Mouse (Mus musculus): Measurements from ENCODE around the gene Ly6g6f.

Gene Ly6g6f

DNA sequence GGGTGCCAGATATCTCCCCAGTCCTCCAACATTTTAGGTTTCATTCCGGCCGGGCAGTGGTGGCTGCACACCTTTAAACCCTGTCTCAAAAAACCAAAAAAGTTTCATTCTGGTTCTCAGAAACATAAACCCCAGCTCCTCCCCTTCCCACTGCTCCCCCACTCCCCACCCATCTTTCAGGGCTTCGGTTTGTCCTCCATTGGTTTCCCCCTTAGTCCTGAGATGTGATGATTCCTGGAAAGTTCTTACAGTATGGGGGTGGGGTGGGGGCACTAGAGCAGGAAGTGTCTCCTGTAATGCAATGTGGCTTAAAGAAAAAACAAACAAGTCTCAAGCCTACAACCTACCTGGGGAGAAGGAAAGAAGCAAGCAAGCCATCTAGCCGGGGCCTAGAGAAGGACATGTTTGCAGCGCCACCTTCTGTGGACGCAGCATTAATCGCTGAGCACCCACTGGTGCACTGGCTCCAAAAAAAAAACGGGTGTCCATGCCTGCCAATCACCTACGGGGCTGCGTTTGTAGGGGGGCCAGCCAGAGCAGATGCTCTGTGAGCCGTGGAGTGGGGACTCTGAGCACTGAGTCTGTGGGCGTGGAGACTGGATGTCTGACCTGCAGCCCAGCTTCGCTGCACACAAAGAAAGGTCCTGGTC is 20.5 kb upstream of the Ly6g6f start:
- peak; percentile 27 to 41 for DNase-seq

- DNase-seq = no peak
Measured at GRCm38 (mm10) chr17:35104754-35105153, 19.3 kb upstream of the Ly6g6f start.

- DNase-seq = no peak
Measured at GRCm38 (mm10) chr17:35104079-35104478, 18.7 kb upstream of the Ly6g6f start.

GRCm38 (mm10) chr17:35103221-35103690 is 17.8 kb upstream of the Ly6g6f start:
- DNase-seq = no peak

DNA sequence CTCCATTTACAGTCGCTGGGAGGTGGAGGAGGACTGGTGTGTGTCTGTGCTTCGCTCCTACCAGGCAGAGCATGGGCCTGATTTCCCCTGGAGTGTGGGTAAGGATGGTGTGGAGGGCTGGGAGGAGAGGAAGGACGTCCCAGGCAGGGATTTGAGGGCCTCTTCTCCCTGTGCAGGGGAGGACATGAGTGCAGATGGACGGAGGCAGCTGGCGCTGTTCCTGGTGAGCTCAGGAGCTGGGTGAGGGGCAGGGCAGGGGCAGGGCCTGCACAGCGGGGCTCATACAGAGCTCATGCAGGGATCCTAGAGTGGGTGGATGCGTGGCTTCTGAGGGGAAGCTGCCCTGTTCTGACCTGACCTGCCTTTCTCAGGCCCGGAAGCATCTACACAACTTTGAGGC is 16.9 kb upstream of the Ly6g6f start:
- no peak for DNase-seq

DNA sequence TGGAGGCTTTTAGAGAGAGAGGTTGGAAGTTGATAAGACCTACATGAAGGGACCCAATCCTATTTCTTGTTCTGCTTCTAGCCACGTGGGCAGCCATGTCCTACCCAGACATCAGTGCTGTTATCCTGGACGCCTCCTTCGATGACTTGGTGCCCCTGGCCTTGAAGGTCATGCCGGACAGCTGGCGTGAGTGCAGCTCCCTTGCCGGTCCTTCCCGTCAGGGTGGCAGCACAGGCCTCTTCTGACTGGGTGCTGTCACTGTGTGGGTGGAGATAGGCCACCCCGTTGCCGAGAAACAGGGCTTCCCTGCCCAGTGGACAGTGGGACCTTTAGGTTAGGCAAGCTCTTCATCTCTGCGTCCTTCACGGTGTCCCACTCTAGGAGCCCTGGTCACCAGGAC is 15.8 kb upstream of the Ly6g6f start:
- no peak for DNase-seq

DNA sequence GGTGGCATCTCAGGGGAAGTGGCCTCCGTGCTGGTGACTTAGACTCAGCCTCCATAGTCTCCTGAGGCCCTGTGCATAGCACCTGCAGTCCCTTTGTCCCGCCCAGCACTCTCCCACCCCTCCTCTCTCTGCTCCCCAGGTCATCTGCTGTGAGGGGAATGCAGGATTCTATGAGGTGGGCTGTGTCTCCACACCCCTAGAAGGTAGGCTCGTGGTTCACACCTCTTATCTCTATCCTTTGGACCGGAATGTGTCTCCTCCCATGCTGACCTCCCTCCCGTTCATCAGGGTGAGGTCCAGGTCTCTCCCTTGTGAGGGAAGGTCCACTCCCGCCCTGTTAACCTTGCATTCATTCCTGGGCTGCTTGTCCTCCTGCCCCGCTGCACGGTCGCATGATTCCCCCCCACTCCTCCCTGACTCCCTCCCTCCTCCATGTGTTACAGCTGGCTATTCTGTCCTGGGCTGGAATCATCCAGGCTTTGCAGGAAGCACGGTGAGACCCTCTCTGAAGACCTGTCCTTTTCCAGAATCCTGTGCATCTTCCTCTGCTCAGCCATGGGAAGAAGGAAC is 14.9 kb upstream of the Ly6g6f start:
- DNase-seq = no peak

DNA sequence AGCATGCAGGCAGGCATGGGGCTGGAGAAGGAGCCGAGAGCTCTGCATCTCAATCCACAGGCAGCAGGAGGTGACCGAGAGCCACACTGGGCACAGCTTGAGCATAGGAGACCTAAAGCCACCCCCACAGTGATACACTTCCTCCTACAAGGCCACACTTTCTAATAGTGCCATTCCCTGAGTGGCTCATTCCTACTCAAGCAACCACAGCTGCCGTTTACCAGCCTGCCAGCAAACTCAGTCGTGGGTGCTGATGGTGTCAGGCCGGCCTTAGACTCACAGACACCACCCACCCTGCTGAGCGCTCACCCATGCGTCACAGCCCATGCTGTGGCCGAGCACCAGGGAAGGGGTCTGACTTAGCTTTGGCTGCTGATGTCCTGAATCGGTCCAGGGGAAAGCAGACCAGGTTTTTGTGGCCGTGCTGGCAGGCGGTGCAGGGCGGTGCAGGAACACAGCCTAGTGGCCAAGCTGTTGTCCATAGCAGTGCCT is 11.8 kb upstream of the Ly6g6f start:
- DNase-seq = no peak

DNA sequence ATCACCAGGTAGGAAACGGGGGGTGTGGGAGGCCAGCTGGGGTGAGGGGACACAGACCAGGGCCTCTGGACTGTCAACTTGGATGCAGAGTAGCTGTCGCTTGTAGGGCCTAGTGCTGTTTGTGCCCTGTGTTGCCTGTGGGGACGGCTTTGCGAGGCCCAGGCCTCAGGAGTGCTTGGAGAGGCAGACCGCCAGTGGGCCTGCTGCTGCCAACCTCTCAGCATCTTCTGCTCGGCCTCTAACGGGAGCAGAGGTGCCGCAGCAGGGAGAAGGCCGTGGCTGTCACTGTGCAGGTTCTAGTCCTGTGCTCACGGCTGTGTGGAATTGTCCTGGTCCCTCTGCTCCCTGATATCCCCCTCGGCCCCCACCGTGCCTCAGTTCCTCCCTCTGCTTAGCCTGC is 11.2 kb upstream of the Ly6g6f start:
- no peak for DNase-seq

DNA sequence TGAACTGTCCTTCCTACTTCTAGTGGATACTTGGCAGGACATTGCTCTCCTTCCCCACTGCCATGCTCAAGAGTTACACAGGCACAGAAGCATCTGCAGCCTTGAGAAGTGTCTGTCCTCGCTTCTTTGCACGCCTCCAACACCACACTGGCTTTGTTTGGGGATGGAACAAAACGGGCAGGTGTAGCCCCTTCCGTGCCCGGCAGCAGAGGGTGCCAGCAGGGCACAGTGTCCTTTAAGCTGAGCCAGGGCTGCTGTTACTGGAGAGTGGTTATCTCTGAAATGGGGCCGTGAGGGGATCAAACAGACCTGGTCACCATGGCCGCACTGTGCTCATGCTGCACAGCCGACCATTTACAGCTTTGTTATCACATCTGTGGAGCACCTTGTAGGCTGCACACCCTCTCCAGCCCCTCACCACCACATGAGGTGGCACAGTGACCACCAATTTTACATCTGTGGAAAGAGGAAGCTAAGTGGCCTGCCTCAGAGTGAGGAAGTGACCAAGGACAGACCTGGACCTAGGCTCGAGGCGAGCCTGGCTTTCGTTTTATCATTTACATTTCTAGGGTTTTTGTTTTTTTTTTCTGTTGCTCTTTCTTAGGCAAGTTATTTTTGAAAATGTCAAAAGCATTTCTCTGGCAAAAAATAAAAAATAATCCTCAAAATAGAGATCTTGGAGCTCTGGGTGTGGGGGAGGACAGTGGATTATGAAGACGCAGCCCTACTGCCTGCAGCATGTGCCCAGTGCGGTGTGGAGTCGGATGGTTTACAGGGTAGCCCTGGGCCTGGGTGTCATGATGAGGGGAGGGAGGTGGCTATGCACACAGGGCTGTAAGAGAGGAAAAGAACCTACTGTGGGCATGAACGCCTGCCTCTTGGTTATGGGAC is 9.3 kb upstream of the Ly6g6f start:
- no peak for DNase-seq

GRCm38 (mm10) chr17:35092403-35093198 is 7.2 kb upstream of the Ly6g6f start:
- DNase-seq = peak; percentile 33 to 55

GRCm38 (mm10) chr17:35090166-35090932 is 4.9 kb upstream of the Ly6g6f start:
- DNase-seq = peak in 1 of 2 experiments; percentile 6

- peak; percentile 93 to 96 for DNase-seq
Measured at GRCm38 (mm10) chr17:35088825-35089644, 3.6 kb upstream of the Ly6g6f start, which contains the start of gene Abhd16a. Gene Abhd16a (plus strand): TSS chr17:35089263.

- DNase-seq = peak in 1 of 2 experiments; percentile 4
Measured at GRCm38 (mm10) chr17:35088151-35088550, 2.7 kb upstream of the Ly6g6f start.

GRCm38 (mm10) chr17:35083929-35084497 is 1.4 kb downstream of the Ly6g6f start:
- DNase-seq = no peak

- no peak for DNase-seq
Measured at GRCm38 (mm10) chr17:35082841-35083576, 2.4 kb downstream of the Ly6g6f start.

GRCm38 (mm10) chr17:35080710-35081109 is 4.7 kb downstream of the Ly6g6f start:
- no peak for DNase-seq

DNA sequence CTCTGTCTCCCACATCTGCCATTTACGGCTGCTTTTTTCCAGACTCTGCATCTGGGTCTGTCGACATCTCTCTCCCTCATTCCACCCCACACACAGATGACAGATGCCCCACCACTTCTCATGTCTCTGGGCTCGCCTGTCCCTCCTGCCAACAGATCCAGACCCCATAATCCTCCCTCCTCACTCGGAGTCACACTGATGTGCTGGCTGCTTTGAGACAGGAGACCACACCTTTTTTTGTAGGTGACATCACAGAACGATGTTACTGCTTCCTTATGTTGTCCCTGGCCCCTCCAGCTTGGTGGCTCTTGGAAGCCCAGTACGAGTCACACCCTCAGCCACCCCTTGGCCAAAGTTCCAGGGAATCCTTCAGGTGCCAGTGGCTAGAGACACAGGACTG is 5.2 kb downstream of the Ly6g6f start:
- no peak for DNase-seq

GRCm38 (mm10) chr17:35079778-35080177 is 5.6 kb downstream of the Ly6g6f start:
- no peak for DNase-seq

DNA sequence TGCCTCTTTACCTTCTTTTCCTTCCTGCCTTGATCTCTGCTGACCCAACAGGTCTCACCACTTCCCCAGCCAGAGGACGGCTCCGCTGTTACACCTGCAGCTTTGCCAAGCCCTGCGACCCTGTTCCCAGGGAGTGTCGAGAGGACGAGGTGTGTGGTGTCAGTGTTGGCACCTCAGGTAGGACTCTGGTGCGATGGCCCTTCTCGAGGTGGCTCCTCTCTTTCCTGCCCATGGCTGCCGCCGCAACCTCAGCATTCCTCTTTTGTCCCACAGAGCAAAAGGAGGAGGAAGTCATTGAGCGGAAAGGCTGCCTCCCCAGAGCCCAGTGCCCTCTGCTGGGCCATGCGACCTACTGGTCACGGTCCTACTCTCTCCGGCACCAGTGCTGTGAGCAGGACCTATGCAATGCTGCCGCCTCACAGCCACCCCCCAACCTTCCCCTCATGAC is 7.6 kb downstream of the Ly6g6f start, which contains the start of gene Ly6g6d:
Gene Ly6g6d, minus strand, starts transcription at position 280 of the 448 bp plus-strand sequence.
- peak; percentile 74 to 79 for DNase-seq
